Mouse (Mus musculus): ENCODE results near the gene Tbc1d4.

Gene Tbc1d4

GRCm38 (mm10) chr14:101532090-101532695 is 76.8 kb downstream of the Tbc1d4 start:
- DNase-seq (ENCODE audit: low spot score in 2 of 2) = no peak

- DNase-seq (ENCODE audit: low spot score in 2 of 2) = no peak
Observed at GRCm38 (mm10) chr14:101530455-101530854, 78.5 kb downstream of the Tbc1d4 start.

DNA sequence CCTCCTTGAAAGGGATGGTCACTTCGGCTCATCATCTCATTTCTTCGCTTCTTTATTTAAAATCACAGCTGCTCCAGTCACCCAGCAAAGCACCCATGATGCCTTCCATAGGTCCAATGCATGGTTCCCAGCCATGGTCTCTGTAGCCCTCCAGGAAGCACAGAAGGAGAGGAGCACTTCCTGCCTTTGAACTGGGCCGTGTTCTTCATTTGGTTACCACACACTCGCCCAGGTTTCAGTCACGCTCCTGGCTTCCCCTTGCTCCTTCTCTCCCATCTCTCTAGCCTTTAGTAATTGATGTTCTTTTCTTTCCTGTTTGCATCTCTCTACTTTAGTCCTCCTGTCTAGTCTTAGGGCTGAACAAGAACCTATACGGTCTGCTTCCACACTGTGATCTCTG is 79.8 kb downstream of the Tbc1d4 start:
- DNase-seq (ENCODE audit: low spot score in 2 of 2) = no peak

DNA sequence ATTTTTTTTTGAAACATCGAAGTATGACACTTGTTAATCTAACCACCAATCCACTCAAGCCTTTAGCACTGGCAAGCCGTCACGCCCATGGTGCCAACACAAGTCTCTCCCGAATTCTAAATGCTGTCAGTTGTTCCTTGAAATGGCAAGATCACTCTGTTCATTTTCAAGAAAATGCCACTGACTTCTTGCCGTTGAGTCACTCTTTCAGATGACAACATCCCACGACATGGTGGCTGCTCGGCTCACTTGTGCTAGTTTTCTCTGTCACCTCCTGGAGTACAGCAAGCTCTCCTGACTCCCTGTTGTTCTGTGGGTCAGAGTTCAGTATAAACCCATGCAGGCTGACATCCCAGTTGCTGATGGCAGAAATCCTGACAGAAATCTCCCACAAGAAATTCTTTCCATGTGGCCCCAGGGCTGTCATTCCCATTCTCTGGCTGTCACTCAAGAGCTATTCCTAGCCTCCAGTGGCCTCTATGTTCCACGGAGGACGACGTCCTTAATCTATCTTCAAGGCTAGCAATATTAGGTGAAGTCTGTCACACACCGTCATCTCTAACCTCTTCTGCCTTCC is 81.5 kb downstream of the Tbc1d4 start:
- DNase-seq (ENCODE audit: low spot score in 2 of 2) = no peak

DNA sequence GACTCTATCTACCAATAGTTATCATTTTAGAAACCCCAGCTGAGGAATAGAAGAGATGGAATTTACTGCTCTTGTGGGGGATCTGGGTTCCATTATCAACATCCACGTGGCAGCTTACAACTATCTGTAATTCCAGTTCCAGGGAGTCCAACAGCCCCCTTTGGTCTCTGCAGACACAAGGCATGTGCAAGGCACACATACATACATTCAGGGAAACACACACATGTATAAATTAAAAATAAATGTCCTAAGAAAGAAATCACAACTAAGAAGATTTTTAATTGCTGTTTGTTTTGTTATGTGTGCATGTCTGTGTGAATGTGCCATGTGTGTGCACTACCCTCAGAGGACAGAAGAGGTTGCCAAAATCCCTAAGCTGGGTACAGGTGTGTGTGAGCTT is 82.5 kb downstream of the Tbc1d4 start:
- DNase-seq (ENCODE audit: low spot score in 2 of 2) = no peak

DNA sequence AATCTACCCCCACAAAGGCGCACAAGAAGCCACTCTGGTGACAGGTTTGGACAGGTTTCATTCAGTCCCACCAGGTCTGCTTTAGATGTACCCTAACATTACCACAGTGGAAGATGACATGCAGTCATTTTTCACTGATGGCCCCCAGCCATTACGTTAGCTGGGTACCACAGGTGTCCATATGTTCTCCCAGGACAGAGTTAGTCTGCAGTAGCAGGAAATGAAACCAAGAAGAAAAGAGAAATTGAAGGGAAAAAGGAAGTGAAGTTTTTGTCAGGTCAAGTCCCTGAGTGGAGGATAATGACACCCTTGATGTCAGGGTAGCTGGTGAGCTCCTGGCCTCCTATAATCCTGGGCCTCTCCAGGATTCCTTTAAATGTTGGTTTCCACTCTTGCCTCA is 89.0 kb downstream of the Tbc1d4 start:
- DNase-seq (ENCODE audit: low spot score in 2 of 2) = no peak

GRCm38 (mm10) chr14:101518259-101518658 is 90.7 kb downstream of the Tbc1d4 start:
- no peak for DNase-seq (ENCODE audit: low spot score in 2 of 2)

- no peak for DNase-seq (ENCODE audit: low spot score in 2 of 2)
Observed at GRCm38 (mm10) chr14:101517801-101518200, 91.2 kb downstream of the Tbc1d4 start.

- DNase-seq (ENCODE audit: low spot score in 2 of 2) = no peak
Observed at GRCm38 (mm10) chr14:101517341-101517740, 91.7 kb downstream of the Tbc1d4 start.

DNA sequence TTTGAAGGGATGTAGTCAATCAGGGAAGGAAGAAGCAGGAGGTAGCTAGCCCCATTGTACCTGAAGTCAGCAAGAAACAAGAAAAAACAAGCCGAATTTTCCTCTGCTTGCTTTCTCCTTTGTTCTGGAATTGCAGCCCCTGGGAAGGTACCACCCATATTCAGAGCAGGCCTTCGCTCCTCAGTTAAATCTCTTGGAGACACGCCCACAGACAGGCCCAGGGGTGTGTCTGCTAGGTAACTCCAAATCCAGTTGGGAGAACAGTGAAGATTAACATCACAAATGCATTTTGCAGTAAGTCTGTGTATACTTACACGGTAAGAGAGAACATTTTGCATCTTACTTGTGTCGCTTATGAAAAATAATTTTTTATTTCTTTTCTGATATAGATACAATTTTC is 92.1 kb downstream of the Tbc1d4 start:
- no peak for DNase-seq (ENCODE audit: low spot score in 2 of 2)

DNA sequence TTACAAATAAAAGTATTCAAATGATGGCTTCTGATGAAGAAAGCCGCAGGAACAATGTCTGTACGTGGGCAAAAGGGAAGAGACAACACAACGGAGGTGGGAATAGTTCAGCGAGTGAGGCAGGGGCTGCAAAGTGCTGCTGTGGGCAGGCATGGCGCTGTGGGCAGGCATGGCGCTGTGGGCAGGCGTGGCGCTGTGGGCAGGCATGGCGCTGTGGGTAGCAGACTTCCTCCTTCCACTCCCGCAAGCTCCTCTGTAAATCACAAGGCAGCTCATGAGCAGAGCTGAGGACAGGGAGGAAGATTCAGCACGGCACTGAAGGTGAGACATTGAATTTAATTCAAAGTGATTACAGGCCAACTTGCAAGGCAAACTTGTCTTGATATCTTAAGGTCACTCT is 93.0 kb downstream of the Tbc1d4 start:
- no peak for DNase-seq (ENCODE audit: low spot score in 2 of 2)

GRCm38 (mm10) chr14:101515271-101515670 is 93.7 kb downstream of the Tbc1d4 start:
- no peak for DNase-seq (ENCODE audit: low spot score in 2 of 2)

- DNase-seq (ENCODE audit: low spot score in 2 of 2) = no peak
Observed at GRCm38 (mm10) chr14:101514557-101514971, 94.4 kb downstream of the Tbc1d4 start.

DNA sequence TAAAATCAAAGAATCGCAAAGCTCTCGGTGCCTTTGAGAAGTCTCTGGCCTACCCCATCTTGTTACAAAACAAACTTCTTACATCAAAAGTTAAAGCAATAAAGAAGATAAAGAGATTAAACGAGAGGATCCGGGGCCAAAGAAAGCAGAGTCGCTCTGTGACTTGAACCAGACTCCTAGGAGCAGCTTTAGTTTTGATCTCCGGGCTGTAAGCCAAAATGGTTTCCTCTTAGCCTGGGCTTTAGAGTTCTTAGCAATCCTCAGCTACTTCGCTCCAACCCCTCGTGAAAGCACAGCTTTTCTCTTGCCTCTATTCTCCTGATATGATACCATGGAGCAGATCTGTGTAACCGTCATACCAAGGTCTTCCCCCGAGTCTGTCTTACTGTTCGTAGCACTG is 95.8 kb downstream of the Tbc1d4 start:
- no peak for DNase-seq (ENCODE audit: low spot score in 2 of 2)

DNA sequence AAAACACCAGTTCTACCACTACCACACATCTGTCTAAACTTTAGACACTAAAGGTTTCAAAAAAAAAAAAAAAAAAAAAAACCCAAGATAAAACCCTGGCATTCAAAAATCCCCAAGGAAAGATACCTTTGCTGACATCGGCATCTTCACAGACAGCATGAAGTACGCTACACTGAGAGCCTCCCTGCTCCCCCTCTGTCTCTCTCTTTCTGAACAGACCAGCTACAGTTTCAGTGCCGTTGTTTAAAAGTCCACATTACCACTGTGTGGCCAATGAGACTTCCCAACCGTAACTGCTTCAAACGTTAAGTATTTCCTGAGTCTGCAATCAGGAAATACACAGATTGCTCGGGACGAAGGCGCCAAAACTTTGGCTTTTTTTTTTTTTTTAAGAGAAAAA is 97.6 kb downstream of the Tbc1d4 start:
- DNase-seq (ENCODE audit: low spot score in 2 of 2) = no peak

- DNase-seq (ENCODE audit: low spot score in 2 of 2) = no peak
Observed at GRCm38 (mm10) chr14:101510540-101511313, 98.3 kb downstream of the Tbc1d4 start.

- no peak for DNase-seq (ENCODE audit: low spot score in 2 of 2)
Observed at GRCm38 (mm10) chr14:101509759-101510158, 99.2 kb downstream of the Tbc1d4 start.

GRCm38 (mm10) chr14:101507956-101508355 is 101.0 kb downstream of the Tbc1d4 start:
- DNase-seq (ENCODE audit: low spot score in 2 of 2) = no peak

GRCm38 (mm10) chr14:101507146-101507545 is 101.8 kb downstream of the Tbc1d4 start:
- DNase-seq (ENCODE audit: low spot score in 2 of 2) = no peak

- no peak for DNase-seq (ENCODE audit: low spot score in 2 of 2)
Observed at GRCm38 (mm10) chr14:101505805-101506204, 103.2 kb downstream of the Tbc1d4 start.

DNA sequence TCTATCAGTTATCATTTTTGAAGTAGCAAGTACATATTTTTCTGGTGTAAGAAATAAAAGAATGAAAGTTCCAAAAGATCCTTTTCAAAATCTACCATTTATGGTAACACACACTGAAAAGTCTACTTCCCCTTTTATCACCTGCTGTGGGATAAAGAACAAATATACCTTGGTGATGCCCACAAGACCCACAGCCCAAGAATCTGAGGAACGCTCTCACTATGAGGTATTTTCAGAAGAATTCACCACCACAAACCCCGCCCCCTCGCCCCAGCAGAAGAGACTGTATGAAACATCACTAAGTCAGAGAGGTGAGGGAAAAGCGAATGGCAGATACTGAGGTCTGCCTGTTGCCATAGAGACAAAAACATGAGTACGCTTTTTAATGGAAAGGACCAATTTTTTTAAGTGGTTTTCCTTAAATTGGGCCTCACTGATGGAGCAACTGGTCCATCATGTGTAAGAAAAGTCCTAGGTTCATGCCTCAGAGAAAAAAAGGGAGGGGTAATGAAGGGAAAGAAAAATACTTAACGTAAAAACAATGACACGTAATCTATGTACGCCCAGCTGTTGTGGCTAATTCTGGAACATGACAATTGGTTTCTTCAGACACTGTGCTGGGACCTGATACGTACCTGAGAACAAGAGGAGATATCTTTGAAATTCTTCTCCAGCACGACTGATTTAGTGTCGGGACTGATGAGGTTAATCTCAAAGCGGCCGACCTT is 104.4 kb downstream of the Tbc1d4 start:
- no peak for DNase-seq (ENCODE audit: low spot score in 2 of 2)

DNA sequence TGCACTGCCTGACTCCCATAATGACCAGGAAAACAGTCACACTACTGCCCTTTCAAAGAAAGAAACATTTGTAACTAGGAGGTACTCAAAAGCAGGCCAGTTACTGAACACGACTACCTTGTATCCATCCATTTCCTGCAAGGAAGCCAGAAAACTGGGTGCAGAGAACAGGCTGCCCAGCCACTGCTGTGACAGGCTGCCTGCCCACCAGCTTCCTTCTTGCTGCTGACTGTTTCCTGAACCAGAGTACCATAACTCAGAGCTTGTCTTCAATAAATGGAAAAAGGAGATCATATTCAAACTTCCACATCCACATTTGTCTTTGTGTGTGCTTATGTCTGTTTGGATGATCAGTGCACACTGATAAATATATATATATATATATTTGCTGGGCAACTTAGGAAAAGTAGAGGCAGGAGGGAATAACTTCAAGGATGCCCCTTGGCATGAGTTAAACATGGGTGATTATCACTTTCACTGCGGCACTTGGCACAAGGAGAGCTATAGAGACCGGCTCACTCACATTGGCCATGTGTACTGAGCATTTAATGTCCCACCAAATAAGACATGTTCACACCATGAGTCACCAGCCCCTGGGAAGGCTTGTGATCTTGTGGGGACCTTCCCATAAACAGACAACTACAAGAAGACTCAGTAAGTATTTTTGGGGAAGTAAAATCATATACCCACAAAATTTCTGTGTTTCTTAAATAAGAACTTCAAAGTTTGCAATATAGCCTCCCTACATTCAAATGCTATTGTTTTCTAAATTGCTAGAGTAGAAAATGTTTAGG is 105.6 kb downstream of the Tbc1d4 start:
- no peak for DNase-seq (ENCODE audit: low spot score in 2 of 2)

Data from spleen, postnatal 4 days (tissue).